Mouse (Mus musculus) left cerebral cortex, adult 18-20 months (tissue): ENCODE measurements at regions not wholly inside any gene's neighbourhood (a gene's known extent, or its start where the extent isn't known, plus 50 kb on each side); places are given as distances from the start of the nearest gene placed in this dataset.

Experiments used
- DNase-seq, 2 experiments: peaks; one replicate each; pipeline ENCODE4 v3.0.0; 2021 to 2022; ENCODE audit warnings: low spot score in 2 of 2, mixed read lengths in 1 of 2

DNA sequence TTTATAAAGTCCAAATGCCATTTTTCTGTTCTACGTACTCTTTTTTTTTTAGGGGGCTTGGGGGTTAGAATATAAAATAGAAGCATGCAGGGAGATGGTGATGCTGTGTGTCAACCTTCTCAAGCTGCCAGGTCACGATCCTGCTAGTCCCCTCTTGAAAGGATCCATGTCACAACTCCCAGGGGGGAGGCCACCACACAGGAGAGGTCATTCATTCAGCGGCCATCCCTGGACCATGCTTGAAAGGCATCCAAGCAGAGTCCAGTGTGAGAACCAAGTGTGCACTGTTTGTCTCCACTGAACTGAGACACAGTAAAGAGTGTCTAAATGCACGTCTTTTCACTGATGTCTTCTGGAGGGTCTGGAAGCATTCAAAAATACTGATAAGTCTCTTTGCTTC, 119.8 kb upstream of the N6amt1 start:
- DNase-seq: no peak

DNA sequence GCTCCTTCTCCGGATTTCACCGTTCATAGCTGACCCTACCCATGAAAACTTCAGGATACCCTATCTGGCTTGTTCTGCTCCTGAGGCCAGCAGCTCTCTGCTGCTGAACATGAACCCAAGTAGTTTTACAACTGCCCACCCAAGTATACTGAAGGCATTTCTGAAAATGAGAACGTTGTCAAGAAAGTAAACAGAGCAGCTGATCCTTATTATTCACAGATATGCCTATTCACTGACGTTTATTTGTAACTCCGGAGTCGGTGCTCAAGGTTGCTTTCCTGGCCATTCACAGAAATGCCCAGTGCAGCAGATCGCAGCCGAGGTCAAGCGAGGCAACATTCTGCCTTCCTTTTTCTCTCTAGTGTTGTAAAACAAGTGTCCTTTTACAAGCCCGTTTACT, 128.4 kb upstream of the N6amt1 start:
- no peak for DNase-seq

DNA sequence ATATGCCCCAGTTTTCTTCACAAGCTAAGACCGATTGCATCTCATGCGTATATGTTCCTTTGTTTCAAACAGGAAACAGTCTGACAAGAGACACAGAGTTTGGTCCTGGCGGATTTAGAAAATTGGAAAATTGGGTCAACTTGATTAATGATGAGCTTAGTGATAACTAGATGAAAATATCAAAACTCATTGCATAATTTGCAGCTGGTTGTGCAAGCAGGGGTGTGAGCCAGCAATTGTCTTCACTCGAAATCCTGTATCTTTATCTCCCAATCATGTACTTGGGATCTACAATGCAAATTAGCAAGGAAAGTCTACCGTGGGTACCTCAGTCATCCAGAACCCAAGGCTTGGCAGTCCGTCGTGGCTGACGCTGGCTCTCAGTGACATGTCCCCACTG, 128.9 kb upstream of the N6amt1 start:
- DNase-seq: no peak

DNA sequence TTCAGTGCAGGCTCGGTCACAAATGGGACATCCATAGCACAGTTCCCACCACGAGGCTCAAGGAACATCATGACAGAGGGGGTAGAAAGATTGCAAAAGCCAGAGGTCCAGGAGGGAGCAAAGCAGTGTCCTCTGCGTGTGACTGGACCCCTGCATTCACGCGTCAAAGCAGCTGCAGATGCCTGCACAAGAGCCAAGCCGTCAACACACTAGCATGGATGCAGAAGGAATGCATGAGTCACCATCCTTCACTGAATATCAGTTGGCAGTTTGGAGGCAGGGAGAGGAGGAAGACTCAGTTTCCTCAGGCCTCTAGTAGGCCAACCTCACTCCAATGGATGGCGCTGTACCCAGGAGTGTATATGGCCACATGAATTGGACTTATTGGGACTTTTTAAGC, 130.0 kb upstream of the N6amt1 start:
- no peak for DNase-seq

DNA sequence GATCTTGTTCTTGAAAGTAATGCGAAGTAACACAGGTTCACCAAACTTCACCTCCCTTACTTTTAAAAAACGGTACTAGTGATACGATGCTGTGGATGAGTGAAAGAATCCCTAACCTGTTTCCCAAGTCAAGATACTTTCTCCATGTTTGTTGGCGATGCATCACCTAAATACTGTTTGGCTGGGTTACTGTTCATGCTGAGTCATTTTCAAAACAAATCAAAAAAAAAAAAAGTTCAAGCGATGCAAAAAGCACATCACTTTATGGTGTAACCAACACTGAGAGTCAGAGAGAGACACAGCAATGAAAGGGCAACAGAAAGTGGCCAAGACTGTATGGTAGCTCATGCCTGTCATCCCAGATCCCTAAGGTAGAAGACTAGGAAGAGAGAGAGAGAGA, 133.4 kb upstream of the N6amt1 start:
- no peak for DNase-seq

DNA sequence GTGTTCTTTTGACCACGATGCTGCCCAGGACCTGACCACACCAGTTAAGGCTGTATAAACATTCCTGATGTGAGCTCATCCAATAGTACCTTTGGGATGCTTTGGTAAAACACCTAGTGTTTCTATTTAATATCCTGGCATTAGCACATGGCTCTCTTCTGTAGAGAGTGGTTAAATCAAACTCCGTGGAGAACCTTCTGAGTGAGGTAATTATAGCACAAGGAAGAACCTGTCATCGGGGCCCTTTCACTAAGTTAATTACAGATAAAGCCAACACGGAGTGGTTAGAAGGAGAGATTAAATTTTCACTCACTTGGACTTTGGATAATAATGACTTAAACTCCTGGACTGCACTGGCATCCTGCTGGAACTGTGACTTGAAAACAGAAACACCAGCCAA, 133.8 kb upstream of the N6amt1 start:
- no peak for DNase-seq

DNA sequence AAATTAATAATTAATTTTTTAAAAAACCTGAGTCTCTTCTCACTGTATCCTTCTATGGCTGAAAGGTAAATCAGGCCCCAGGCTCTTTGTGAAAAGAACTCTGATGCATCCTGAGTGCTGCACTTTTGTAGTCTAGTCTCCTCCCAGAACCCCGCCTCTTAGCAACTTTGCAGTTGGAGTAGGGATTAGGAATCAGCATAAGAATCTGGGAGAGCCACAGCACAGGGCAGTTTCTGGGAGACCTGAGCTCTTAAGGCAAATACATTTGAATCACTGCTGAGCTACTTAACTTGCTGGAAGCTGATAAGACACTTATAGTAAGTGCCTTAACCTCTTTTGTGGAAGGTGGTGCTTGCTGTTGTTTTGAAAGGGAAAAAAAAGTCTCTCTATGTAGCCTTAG, 146.1 kb upstream of the N6amt1 start:
- no peak for DNase-seq

DNA sequence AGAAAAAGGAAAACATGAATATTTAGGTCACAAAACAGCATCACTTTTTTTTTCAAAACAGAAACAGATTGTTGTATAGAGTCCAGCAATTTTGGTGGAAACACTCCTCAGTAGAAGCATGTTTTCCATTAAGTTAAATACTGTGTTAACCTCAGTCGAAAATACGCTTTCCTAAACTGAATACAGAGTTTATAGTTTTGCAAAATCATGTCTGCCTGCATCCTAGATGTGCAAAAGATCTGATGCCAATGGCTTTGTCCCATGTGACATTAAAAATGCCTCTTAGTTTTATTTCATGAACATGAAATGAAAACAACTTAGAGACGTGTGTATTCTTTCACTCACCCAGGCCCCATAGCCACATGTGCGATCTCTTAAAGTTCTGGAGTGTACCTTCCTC, 163.5 kb upstream of the N6amt1 start:
- no peak for DNase-seq

DNA sequence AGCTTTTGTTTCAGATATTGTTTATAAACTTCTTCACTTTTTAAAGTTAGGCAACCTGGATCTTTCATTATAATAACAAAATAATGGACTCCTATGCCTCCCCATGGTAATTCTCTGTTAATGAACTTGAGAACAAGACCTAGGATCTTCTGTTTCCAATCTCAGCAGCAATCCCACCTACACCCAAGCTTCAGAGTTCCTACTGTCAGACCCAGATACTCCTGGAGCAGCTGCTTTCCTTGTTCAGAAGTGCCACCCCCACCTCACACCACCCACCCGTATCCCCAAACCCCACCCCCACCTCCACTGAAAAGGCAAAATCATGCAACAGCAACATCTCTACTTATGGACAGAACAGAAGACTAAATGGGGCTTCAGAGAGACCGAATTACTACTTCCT, 165.2 kb upstream of the N6amt1 start:
- DNase-seq: peak in 1 of 2 experiments; percentile 3

DNA sequence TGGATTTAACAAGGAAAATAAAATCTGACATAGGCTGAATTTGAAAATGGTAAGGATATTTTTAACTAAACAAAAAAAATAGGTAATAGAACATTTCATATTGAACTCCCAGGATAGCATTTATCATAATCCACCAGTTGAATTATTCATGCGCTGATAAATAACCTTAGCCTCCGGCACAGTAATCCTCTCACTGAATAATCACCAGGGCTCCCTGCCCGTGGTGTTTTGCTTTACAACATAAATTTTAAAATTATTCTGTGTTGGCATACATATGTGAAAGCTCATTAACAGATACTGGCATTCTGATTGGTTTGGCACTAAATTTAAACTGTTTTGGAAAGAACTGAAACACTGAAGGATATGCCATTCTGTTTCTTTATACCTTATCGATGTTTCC, 181.6 kb upstream of the N6amt1 start:
- no peak for DNase-seq

DNA sequence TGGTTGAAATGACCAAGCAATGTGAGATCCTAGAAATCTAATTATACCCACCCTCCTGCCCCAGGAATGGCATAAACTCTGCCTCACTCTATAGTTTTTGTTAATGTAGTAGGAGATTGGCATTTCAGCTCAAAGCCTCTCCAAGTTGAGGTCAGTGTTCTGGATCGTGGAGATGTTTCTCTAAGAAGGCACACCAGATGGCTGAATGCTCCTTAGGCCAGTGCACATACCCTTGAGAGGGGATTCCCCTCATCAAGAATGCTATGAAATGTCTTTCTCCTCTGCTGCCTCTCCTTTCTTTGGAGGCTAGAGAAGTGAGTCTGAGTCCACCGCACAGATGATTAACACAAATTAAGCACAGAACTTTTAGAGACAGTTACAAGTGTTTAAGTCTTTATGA, 214.7 kb upstream of the N6amt1 start:
- no peak for DNase-seq

DNA sequence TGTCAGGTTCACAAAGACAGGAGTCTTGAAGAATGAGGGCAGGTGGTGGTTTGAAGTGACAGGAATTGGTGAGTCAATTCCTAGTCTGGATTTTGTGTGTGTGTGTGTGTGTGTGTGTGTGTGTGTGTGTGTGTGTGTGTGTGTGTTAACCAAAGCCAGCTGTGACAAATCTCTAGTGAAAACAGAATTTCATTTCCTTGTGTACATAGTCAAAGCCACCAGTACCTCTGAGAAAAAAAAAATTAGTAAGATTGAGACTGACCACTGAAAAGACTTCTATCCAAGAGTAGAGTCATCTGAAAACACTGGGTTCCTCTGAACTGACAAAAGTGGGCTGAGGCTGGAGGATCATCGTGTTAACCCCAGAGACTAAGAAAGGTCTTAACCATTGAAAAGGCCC, 217.5 kb upstream of the N6amt1 start:
- no peak for DNase-seq

DNA sequence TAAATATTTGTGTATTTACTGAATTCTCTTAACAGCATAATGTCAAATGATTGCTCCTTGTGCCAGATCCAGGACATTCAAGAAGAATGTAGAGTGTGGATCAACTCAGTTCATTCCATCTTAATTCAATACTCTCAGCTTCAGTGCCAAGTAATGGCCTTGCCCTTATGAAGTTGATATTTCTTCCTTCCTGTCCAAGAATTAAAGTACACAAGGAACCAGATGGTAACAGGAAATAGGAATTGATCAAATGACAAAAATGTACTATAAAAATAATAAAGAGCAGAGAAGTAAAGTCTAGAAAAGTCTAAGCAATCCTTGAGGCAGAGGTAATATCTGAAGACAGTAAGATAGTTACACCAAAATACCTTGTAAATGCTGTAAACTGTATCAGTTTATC, 219.5 kb upstream of the N6amt1 start:
- DNase-seq: no peak

DNA sequence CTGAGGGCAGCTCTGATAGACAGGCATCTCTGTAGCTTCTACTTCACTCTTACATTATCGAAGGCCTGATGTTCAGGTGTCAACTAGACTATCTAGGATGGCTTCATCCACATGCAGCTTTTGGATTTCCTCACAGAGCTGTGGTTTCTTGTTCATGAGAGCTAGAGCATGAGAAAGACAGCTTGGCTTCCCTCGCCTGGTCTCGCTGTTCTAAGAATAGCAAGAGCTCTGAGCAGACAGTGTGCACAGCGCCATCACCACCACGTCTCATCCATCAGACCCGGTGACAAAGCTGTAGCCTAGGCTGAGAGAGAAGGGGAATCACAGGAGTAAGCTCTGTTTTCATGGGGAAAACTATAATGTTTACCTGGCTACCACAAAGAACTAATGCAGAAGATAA, 220.1 kb upstream of the N6amt1 start:
- DNase-seq: no peak

DNA sequence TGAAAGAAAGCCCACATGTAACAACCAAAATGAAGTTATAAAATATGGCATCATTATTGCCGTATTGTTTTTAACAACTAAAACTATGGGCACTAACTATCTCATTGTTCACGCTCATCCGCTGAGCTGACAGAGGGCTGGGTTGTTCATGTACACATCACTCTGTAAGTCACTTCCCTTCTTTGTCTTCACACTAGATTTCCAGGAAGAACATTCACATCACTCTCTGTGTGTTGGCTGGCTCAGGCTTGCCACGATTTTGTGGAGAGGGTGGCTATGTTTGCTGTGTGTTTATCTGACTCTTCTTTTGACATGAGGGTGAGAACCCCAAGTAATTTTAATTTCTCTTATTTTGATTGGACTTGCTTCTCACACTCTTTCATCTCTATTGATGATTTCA, 221.9 kb upstream of the N6amt1 start:
- DNase-seq: no peak

DNA sequence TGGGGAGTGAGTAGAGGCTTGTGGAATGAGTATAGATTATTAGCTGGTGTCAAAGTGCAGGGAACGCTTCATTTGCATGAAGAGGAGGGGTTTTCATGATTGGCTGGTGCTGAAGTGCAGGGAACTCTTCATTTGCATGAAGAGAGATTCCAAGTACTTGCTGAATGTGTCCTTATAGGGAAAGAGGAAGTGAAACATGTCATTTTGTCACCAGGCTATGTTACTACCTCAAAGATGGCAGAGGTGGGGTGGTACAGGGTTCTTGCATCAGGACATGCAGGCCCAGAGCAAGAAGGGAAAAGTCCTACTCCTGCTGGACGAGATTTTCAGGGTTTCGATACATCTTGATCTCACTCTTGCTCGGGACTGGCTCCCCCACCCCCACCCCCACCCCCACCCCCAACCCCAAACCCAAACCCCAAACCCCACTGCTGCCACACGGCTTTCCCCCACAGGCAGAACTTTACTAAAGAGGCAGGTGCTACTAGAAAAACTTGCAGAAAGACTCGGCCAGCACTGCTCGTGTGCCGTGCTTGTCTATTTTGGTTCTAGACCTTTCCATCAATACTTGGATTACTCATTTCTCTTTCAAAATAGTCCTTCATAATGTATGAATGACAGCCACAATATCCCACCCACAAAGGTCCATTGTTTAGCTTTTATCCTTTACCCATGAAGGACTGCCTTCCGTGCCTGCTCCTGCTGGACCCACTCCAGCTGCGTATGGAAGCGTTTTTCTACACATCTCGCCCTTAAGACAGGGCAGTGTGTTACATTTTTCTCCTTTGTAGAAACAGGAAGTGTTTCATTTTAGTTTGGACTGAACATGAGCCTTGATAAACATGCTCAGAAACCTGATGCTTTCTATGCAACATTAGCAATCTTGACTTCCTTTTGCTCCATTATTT, 223.0 kb upstream of the N6amt1 start:
- DNase-seq: no peak

DNA sequence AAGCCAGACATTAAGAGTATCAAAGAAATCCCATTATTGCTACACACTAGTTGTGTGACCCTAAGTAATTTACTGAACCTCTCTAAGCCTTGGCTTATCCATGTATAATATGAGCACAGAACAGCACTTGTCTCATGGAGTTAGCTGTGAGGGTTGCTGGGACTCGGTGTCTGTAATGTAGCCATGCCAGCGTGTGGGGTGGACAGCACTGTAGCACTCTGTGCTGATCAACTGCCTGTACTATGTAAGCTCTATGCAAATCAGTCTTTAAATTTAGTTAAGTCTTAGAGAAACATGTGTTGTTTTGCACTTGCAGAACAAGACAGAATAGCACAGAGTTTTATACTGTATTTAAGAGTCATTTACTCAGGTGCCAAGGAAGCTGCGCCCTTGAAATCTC, 225.0 kb upstream of the N6amt1 start:
- DNase-seq: no peak

DNA sequence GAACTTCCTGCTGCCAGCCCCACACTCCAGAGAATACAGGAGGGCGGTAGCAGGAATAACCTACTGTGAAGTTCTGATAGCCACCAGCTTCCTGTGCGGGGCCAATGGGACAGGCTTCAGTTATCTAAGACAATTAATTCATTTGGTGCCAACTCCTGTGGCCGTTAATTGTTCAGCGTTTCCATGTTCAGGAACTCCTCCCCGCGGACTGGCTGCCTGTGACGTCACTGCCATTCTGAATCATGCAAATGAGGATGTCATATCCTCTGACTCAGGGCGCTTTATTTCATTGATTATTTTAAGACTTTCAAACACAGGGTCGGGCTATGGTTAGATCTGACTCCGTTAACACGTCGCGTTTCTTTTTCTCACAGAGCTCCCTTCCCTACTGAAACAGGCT, 225.8 kb upstream of the N6amt1 start:
- peak; percentile 32 to 43 for DNase-seq

DNA sequence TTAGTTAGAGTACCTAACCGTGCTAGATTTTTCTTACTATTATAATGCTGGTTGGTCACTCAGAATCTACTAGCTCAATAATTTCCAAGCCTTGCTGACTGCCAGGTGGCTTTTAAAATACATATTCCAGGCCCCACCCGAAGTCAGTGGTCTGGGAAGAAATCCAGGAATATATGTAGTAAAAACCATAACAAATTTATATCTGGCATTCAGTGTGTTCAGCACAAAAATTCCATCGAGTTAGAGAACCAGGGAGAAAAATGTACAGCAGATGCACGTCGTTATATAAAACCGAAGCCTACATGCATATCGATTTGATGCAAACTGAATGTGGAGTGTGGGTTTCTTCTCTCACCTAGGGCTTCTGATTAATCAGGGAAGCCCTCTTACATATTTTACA, 229.5 kb upstream of the N6amt1 start:
- no peak for DNase-seq

DNA sequence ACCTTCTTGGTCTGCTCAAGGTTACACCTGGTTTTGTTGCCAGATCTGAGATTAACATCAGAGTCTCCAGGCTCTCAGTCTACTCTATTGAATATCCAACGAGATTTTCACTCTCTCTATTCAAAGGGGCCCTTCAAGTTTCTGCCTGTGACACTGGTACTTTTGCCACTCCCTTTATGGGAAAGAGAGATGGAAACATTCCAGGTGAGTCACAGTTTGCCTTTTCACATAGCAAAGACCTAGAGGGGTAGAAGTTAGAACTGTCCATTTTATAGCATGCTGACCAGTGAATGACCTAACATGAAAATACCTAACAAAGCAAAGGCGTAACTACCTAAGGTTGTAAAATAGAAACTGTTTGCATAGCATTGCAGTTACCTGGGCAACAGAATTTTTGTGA, 250.4 kb upstream of the N6amt1 start:
- DNase-seq: no peak

DNA sequence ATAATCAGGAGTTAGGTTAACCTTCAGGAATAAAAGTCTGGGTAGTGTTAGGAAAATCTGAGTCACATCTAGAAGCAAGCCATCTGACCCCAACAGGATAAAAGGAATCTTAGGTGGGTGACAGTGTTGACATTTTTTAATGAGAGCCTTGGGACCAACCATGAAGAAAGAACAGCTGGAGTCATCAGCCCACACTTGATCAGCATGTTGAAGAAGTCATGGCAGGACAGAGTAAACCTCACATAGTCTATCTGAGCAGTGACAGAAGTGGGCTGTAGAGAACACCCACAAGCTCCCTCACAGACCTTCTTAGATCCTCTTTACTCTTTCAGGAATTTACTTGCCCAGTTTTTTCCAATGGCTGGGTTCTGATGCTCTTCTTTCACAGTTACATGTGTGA, 251.9 kb upstream of the N6amt1 start:
- no peak for DNase-seq

DNA sequence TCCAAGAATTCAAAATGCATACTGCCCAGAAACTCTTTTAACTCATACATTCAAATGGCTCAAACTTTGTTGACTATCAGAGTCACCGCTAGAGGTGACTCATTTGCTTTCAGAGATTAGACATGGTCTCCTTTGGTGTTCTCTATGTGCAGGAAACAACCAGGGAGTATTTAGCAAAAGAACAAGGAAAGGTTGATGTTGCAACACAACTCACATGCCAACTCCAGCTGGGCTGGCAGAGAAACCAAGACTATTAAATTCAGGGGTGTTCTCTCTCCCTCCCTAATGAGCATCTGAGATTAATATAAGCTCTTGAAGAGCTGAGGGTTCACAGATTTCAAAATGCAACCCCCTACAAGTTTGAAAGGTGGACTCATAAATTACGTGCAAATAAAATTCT, 262.0 kb upstream of the N6amt1 start:
- DNase-seq: no peak

DNA sequence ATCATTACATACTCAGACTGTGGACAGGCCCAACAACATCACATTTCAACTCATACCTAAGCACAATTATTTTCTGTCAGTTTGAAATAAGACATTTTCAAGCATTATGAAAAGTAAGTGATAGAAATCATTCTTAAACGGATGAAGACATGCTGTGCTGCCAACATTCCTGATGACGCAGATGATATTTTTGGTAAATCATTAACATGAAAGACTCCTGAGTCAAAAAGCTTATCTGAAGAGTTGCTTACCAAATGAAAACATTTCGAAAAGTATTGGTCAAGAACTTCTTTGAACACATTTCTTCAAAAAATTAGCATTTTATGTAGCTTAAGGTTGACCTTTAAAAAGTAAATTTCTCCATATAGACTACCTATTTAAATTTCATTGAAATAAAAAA, 264.7 kb upstream of the N6amt1 start:
- no peak for DNase-seq

DNA sequence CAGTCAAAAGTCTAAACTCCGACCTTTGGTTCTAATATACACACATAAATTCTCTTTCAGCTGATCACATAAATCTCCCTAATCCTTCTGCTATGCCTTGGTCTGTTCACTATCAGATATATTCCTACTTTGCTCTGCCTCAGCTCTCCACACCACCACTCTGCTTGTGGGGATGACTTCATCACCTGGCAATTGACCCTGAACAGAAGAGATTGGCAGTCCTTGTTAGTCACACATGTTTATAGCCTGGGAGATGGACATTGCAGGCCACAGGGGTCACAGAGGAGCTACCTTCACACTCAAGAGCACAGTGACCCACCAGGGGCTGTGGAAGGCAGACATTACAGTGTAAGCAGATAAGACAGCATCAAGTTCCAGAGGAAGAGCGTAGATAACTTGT, 270.5 kb upstream of the N6amt1 start:
- DNase-seq: no peak
